Mouse (Mus musculus): ENCODE measurements around the gene Ppef1.

GRCm38 (mm10) chrX:160690094-160690493 lies 45.5 kb downstream of the Ppef1 start:
- TF ChIP-seq CTCF (IDR thresholded peaks at IDR 0.05; ENCODE audit: control insufficient read depth, insufficient read depth, insufficient replicate concordance, low read depth, low read length) (no peak), POLR2A (IDR thresholded peaks at IDR 0.05; ENCODE audit: control insufficient read depth, low read depth, low read length) (no peak)
